Mouse (Mus musculus): ENCODE measurements around the gene Gigyf2. TPM values are rescaled to one million over a fixed set of nuclear protein-coding genes. Genes with fewer than 3 reads are reported as not detected.

Gigyf2 gene
- polyA plus RNA-seq, 1 experiment from 2014 or later: 51.9 TPM

GRCm38 (mm10) chr1:87313843-87314570 is 12.8 kb upstream of the Gigyf2 start:
- Histone ChIP-seq H3K27me3 (ENCODE audit: control insufficient read depth, insufficient read depth, low read length) (no peaks in the 10 kb centered on the region), H3K36me3 (ENCODE audit: control insufficient read depth, insufficient read depth, low read length) (no peaks in the 10 kb centered on the region), H3K27ac (ENCODE audit: low read depth, low read length) (no peak overlapping the region), H3K4me2 (no peak overlapping the region), H3K4me1 (ENCODE audit: control insufficient read depth, insufficient read depth, low read length) (no peaks in the 10 kb centered on the region), H3K9me3 (ENCODE audit: control insufficient read depth, low read length) (no peaks in the 10 kb centered on the region), H3K9ac (ENCODE audit: low read length) (no peak overlapping the region), H3K4me3 (ENCODE audit: low read depth, low read length) (no peak overlapping the region)
- no peak for DNase-seq (ENCODE audit: low spot score, missing footprints)
- 90% methylated on average over 8 of the region's 8 CpGs for WGBS
- no peak for ATAC-seq (ENCODE audit: low FRiP score)

- DNase-seq (ENCODE audit: low spot score, missing footprints): no peak
- Histone ChIP-seq H3K27me3 (ENCODE audit: control insufficient read depth, insufficient read depth, low read length) (no peaks in the 10 kb centered on the region), H3K9me3 (ENCODE audit: control insufficient read depth, low read length) (peaks cover 3% of the 10 kb centered on the region; the same call in 1 of the 2 replicates), H3K4me3 (ENCODE audit: low read depth, low read length) (no peak overlapping the region), H3K4me2 (no peak overlapping the region), H3K36me3 (ENCODE audit: control insufficient read depth, insufficient read depth, low read length) (no peaks in the 10 kb centered on the region), H3K9ac (ENCODE audit: low read length) (no peak overlapping the region), H3K27ac (ENCODE audit: low read depth, low read length) (no peak overlapping the region), H3K4me1 (ENCODE audit: control insufficient read depth, insufficient read depth, low read length) (no peaks in the 10 kb centered on the region)
- no peak for ATAC-seq (ENCODE audit: low FRiP score)
- WGBS: 88% methylated on average over 2 of the region's 2 CpGs
Observed at GRCm38 (mm10) chr1:87315431-87315830, 11.4 kb upstream of the Gigyf2 start.

- Histone ChIP-seq H3K4me1 (ENCODE audit: control insufficient read depth, insufficient read depth, low read length) (no peaks in the 10 kb centered on the region), H3K27ac (ENCODE audit: low read depth, low read length) (no peak overlapping the region), H3K9ac (ENCODE audit: low read length) (no peak overlapping the region), H3K4me3 (ENCODE audit: low read depth, low read length) (no peak overlapping the region), H3K9me3 (ENCODE audit: control insufficient read depth, low read length) (peaks cover 4% of the 10 kb centered on the region; the same call in 1 of the 2 replicates), H3K36me3 (ENCODE audit: control insufficient read depth, insufficient read depth, low read length) (no peaks in the 10 kb centered on the region), H3K27me3 (ENCODE audit: control insufficient read depth, insufficient read depth, low read length) (no peaks in the 10 kb centered on the region), H3K4me2 (no peak overlapping the region)
- 83% methylated on average over 2 of the region's 2 CpGs for WGBS
- DNase-seq (ENCODE audit: low spot score, missing footprints) (no peak), ATAC-seq (ENCODE audit: low FRiP score) (no peak)
Observed at GRCm38 (mm10) chr1:87315894-87316293, 10.9 kb upstream of the Gigyf2 start.

- ATAC-seq (ENCODE audit: low FRiP score) (no peak), DNase-seq (ENCODE audit: low spot score, missing footprints) (no peak)
- Histone ChIP-seq H3K9me3 (ENCODE audit: control insufficient read depth, low read length) (peaks cover 11% of the 10 kb centered on the region; the same call in 1 of the 2 replicates), H3K9ac (ENCODE audit: low read length) (no peak overlapping the region), H3K4me1 (ENCODE audit: control insufficient read depth, insufficient read depth, low read length) (no peaks in the 10 kb centered on the region), H3K36me3 (ENCODE audit: control insufficient read depth, insufficient read depth, low read length) (no peaks in the 10 kb centered on the region), H3K4me2 (no peak overlapping the region), H3K27me3 (ENCODE audit: control insufficient read depth, insufficient read depth, low read length) (no peaks in the 10 kb centered on the region), H3K27ac (ENCODE audit: low read depth, low read length) (no peak overlapping the region), H3K4me3 (ENCODE audit: low read depth, low read length) (no peak overlapping the region)
- 63% methylated on average over 3 of the region's 3 CpGs for WGBS
Observed at GRCm38 (mm10) chr1:87316672-87317071, 10.1 kb upstream of the Gigyf2 start.

GRCm38 (mm10) chr1:87321071-87321470 is 5.7 kb upstream of the Gigyf2 start:
- WGBS: 4% methylated on average over 1 of the region's 1 CpGs
- H3K4me3 ChIP-seq (ENCODE audit: low read depth, low read length): no peak overlapping the region
- H3K27me3 ChIP-seq (ENCODE audit: control insufficient read depth, insufficient read depth, low read length): no peaks in the 10 kb centered on the region
- no peaks in the 10 kb centered on the region for H3K36me3 ChIP-seq (ENCODE audit: control insufficient read depth, insufficient read depth, low read length)
- H3K4me1 ChIP-seq (ENCODE audit: control insufficient read depth, insufficient read depth, low read length): no peaks in the 10 kb centered on the region
- H3K27ac ChIP-seq (ENCODE audit: low read depth, low read length): no peak overlapping the region
- H3K9ac ChIP-seq (ENCODE audit: low read length): no peak overlapping the region
- ATAC-seq (ENCODE audit: low FRiP score): no peak
- no peak for DNase-seq (ENCODE audit: low spot score, missing footprints)
- no peak overlapping the region for H3K4me2 ChIP-seq
- peaks cover 13% of the 10 kb centered on the region; the same call in 1 of the 2 replicates for H3K9me3 ChIP-seq (ENCODE audit: control insufficient read depth, low read length)

- 91% methylated on average over 3 of the region's 3 CpGs for WGBS
- Histone ChIP-seq H3K4me2 (no peak overlapping the region), H3K9me3 (ENCODE audit: control insufficient read depth, low read length) (peaks cover 13% of the 10 kb centered on the region; the same call in 1 of the 2 replicates), H3K27me3 (ENCODE audit: control insufficient read depth, insufficient read depth, low read length) (no peaks in the 10 kb centered on the region), H3K4me3 (ENCODE audit: low read depth, low read length) (no peak overlapping the region), H3K27ac (ENCODE audit: low read depth, low read length) (no peak overlapping the region), H3K9ac (ENCODE audit: low read length) (no peak overlapping the region), H3K36me3 (ENCODE audit: control insufficient read depth, insufficient read depth, low read length) (no peaks in the 10 kb centered on the region), H3K4me1 (ENCODE audit: control insufficient read depth, insufficient read depth, low read length) (no peaks in the 10 kb centered on the region)
- ATAC-seq (ENCODE audit: low FRiP score) (no peak), DNase-seq (ENCODE audit: low spot score, missing footprints) (no peak)
Observed at GRCm38 (mm10) chr1:87322778-87323177, 4.0 kb upstream of the Gigyf2 start.

- H3K9ac ChIP-seq (ENCODE audit: low read length): no peak overlapping the region
- H3K27ac ChIP-seq (ENCODE audit: low read depth, low read length): no peak overlapping the region
- H3K36me3 ChIP-seq (ENCODE audit: control insufficient read depth, insufficient read depth, low read length): peaks cover under 1% of the 10 kb centered on the region; the same call in 1 of the 2 replicates
- no peak overlapping the region for H3K4me2 ChIP-seq
- peaks cover 3% of the 10 kb centered on the region; the same call in 1 of the 2 replicates for H3K4me1 ChIP-seq (ENCODE audit: control insufficient read depth, insufficient read depth, low read length)
- ATAC-seq (ENCODE audit: low FRiP score) (no peak), DNase-seq (ENCODE audit: low spot score, missing footprints) (no peak)
- no peak overlapping the region for H3K4me3 ChIP-seq (ENCODE audit: low read depth, low read length)
- H3K27me3 ChIP-seq (ENCODE audit: control insufficient read depth, insufficient read depth, low read length): no peaks in the 10 kb centered on the region
- peaks cover 13% of the 10 kb centered on the region; the same call in 1 of the 2 replicates for H3K9me3 ChIP-seq (ENCODE audit: control insufficient read depth, low read length)
Observed at GRCm38 (mm10) chr1:87324649-87325048, 2.1 kb upstream of the Gigyf2 start.

GRCm38 (mm10) chr1:87327165-87327861 is 515 bp downstream of the Gigyf2 start:
- Histone ChIP-seq H3K4me3 (ENCODE audit: low read depth, low read length) (peak overlapping the region; percentile 84), H3K9me3 (ENCODE audit: control insufficient read depth, low read length) (no peaks in the 10 kb centered on the region), H3K4me2 (peak overlapping the region; percentile 66), H3K36me3 (ENCODE audit: control insufficient read depth, insufficient read depth, low read length) (peaks cover 2% of the 10 kb centered on the region; the same call in 1 of the 2 replicates), H3K9ac (ENCODE audit: low read length) (peak overlapping the region; percentile 94), H3K27ac (ENCODE audit: low read depth, low read length) (peak overlapping the region; percentile 86), H3K4me1 (ENCODE audit: control insufficient read depth, insufficient read depth, low read length) (peaks cover 3% of the 10 kb centered on the region; the same call in 1 of the 2 replicates), H3K27me3 (ENCODE audit: control insufficient read depth, insufficient read depth, low read length) (no peaks in the 10 kb centered on the region)
- peak; percentile 92 for ATAC-seq (ENCODE audit: low FRiP score)
- under 1% methylated on average over 46 of the region's 53 CpGs for WGBS
- peak; percentile 97 for DNase-seq (ENCODE audit: low spot score, missing footprints)

- Histone ChIP-seq H3K27ac (ENCODE audit: low read depth, low read length) (no peak overlapping the region), H3K4me2 (no peak overlapping the region), H3K36me3 (ENCODE audit: control insufficient read depth, insufficient read depth, low read length) (peaks cover 2% of the 10 kb centered on the region; the same call in 1 of the 2 replicates), H3K4me3 (ENCODE audit: low read depth, low read length) (no peak overlapping the region), H3K9me3 (ENCODE audit: control insufficient read depth, low read length) (no peaks in the 10 kb centered on the region), H3K4me1 (ENCODE audit: control insufficient read depth, insufficient read depth, low read length) (peaks cover 3% of the 10 kb centered on the region; the same call in 1 of the 2 replicates), H3K9ac (ENCODE audit: low read length) (no peak overlapping the region), H3K27me3 (ENCODE audit: control insufficient read depth, insufficient read depth, low read length) (no peaks in the 10 kb centered on the region)
- ATAC-seq (ENCODE audit: low FRiP score) (no peak), DNase-seq (ENCODE audit: low spot score, missing footprints) (no peak)
- WGBS: 97% methylated on average over 4 of the region's 4 CpGs
Observed at GRCm38 (mm10) chr1:87331774-87332173, 5.0 kb downstream of the Gigyf2 start.
